Mouse (Mus musculus) heart, embryonic 10.5 days (tissue): Measurements from ENCODE around the gene St3gal2. TPM values are rescaled to one million over a fixed set of nuclear protein-coding genes. Genes with fewer than 3 reads are reported as not detected.
"Not testable (repeated sequence)": the region's sequence is repeated elsewhere in the genome, so short reads cannot be mapped to it uniquely, and the experiment has no call there.

Experiments used
- DNase-seq: peaks from one replicate; pipeline ENCODE4 v3.0.0-alpha.2; 2017; ENCODE audit warnings: low spot score
- H3K27ac ChIP-seq: fragments of 300-500 bp; sonication (generic); 2 replicates; pipeline ENCODE4 v1.5.1; 2016; ENCODE audit warnings: mild to moderate bottlenecking
- H3K27me3 ChIP-seq: fragments of 300-500 bp; sonication (generic); 2 replicates; pipeline ENCODE4 v1.6.1; 2016; ENCODE audit warnings: mild to moderate bottlenecking; ENCODE audit not compliant: poor library complexity, insufficient read depth, severe bottlenecking
- H3K36me3 ChIP-seq: fragments of 300-500 bp; sonication (generic); 2 replicates; pipeline ENCODE4 v1.6.1; 2016; ENCODE audit warnings: mild to moderate bottlenecking, moderate library complexity
- H3K4me1 ChIP-seq: fragments of 300-500 bp; sonication (generic); 2 replicates; pipeline ENCODE4 v1.6.1; 2016; ENCODE audit warnings: mild to moderate bottlenecking
- H3K4me3 ChIP-seq: fragments of 300-500 bp; sonication (generic); 2 replicates; pipeline ENCODE4 v1.5.1; 2016; ENCODE audit warnings: mild to moderate bottlenecking, moderate library complexity
- H3K9me3 ChIP-seq: fragments of 300-500 bp; sonication (generic); 2 replicates; pipeline ENCODE4 v1.6.1; 2016; ENCODE audit warnings: mild to moderate bottlenecking, moderate library complexity
- WGBS: fragments of 180-500 bp; shearing (Covaris S2); methylation state at CpG from one replicate; pipeline ENCODE4 v1.1.7; 2016; 5-methylcytosine and 5-hydroxymethylcytosine counted together
- polyA plus RNA-seq: library from polyadenylated mRNA; unstranded; fragments of >200 nt; fragmentation: Nextera tagmentation; extraction: Ambion mirVana; gene quantifications from 2 replicates; pipeline ENCODE4 v1.2.1, GENCODE M21; 2016

St3gal2 gene
- polyA plus RNA-seq, 1 experiment from 2014 or later = 30.2 TPM

- H3K27me3 ChIP-seq = no peaks in the 10 kb centered on the region
- peaks cover 32% of the 10 kb centered on the region for H3K4me1 ChIP-seq
- no peak for DNase-seq
- no peaks in the 10 kb centered on the region for H3K9me3 ChIP-seq
- H3K4me3 ChIP-seq = no peak overlapping the region
- H3K36me3 ChIP-seq = 0 out of 2 replicates have a peak, but pooled peaks cover 4% of the 10 kb centered on the region
- no peak overlapping the region for H3K27ac ChIP-seq
- 70% methylated on average over 8 of the region's 8 CpGs for WGBS
Observed at GRCm38 (mm10) chr8:110918460-110918859, 1.3 kb upstream of the St3gal2 start.

DNA sequence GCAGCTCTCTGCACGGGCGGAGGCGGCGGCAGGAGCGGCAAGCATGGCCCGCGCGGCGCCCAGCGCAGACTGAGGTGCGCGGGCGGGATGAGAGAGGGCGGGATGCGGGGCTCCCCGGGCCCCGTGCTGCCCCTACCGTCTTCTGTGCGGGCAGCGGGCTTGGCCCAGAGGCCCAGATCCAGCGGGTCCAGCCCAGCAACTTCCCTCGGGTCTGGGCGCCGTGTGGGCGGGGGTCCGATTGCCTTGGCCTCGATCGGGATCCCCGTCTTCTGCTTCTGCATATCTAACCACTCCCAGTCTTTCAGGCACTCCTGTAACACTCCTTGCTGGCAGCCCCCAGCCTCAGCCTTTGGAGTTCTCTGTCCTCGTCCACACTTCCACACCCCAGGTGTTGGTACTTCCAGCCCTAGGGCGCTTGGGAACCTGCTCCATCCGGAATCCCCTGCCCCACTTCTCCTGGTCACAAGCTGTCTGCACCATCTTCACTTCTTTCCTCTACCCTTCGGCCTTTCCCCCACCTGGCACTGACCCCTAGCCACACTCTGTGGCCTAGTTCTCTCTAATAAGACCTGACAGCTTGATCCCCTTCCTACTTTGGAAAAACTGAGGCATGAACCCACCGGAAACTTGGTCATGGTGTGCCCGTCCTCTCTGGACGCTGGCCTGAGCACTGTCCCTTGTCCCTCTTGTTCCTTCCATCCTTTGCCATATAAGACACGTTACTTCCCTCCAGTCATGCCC, 480 bp downstream of the St3gal2 start:
- peak overlapping the region; percentile 97 for H3K27ac ChIP-seq
- peaks cover 35% of the 10 kb centered on the region for H3K4me1 ChIP-seq
- DNase-seq = peak; percentile 78

GRCm38 (mm10) chr8:110920773-110921277, 1.1 kb downstream of the St3gal2 start:
- peak overlapping the region; percentile 97 for H3K27ac ChIP-seq
- peak overlapping the region; percentile 90 for H3K4me3 ChIP-seq
- WGBS = 16% methylated on average over 3 of the region's 3 CpGs
- peaks cover 35% of the 10 kb centered on the region for H3K4me1 ChIP-seq
- peaks cover 8% of the 10 kb centered on the region; the same call in 1 of the 2 replicates for H3K36me3 ChIP-seq
- H3K27me3 ChIP-seq = no peaks in the 10 kb centered on the region
- no peaks in the 10 kb centered on the region for H3K9me3 ChIP-seq
- DNase-seq = no peak

More for the DNA sequence above, 480 bp downstream of the St3gal2 start:
- Histone ChIP-seq H3K9me3 (no peaks in the 10 kb centered on the region), H3K36me3 (peaks cover 8% of the 10 kb centered on the region; the same call in 1 of the 2 replicates), H3K27me3 (no peaks in the 10 kb centered on the region), H3K4me3 (peak overlapping the region; percentile 90)
- 2% methylated on average over 37 of the region's 37 CpGs for WGBS

DNA sequence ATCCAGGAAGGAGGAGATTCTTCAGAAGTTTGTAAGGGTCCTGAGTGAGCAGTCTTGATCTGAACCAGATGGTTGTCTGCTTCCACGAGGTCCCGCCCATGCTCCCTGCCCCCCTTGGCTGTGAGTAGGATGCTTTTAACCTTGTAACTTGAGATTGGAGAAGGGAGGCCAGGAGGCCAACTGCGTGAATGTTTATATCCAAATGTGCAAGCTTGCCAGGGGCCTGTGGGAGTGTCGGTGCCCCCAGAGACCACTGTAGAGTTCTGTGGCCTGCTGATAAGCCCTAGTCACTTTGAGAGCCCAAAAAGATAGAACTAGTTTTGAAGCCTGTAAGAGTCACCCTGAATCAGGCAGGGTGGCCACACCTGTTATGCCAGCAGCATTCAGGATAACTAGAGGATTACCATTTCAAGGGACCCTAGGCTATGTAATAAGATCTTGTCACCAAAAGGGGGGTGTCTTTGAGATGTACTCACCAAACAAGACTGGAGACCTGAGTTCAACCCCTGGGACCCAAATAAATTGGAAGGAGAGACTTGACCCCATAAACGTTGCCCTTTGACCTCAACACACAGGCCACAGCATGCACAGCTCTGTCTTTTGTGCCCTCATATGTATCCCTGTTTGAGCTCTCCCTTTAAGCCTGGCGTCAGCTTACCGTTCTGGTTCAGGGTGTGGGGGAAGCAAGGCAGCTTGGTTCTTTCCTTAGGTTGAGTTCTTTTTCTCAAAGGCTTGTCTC, 1.9 kb downstream of the St3gal2 start:
- 23% methylated on average over 7 of the region's 7 CpGs for WGBS
- peaks cover 43% of the 10 kb centered on the region for H3K4me1 ChIP-seq

GRCm38 (mm10) chr8:110925691-110926140, 6.0 kb downstream of the St3gal2 start:
- no peak overlapping the region for H3K27ac ChIP-seq
- peaks cover 54% of the 10 kb centered on the region for H3K4me1 ChIP-seq

More for the DNA sequence above, 1.9 kb downstream of the St3gal2 start:
- Histone ChIP-seq H3K36me3 (peaks cover 8% of the 10 kb centered on the region; the same call in 1 of the 2 replicates), H3K27ac (peak overlapping the region; percentile 97), H3K4me3 (peak overlapping the region; percentile 90), H3K9me3 (no peaks in the 10 kb centered on the region), H3K27me3 (no peaks in the 10 kb centered on the region)
- DNase-seq = peak; percentile 87

GRCm38 (mm10) chr8:110926690-110927089, 7.0 kb downstream of the St3gal2 start:
- Histone ChIP-seq H3K27ac (peak overlapping the region; percentile 47; the same call in 1 of the 2 replicates), H3K36me3 (peaks cover 8% of the 10 kb centered on the region; the same call in 1 of the 2 replicates), H3K4me1 (peaks cover 54% of the 10 kb centered on the region), H3K4me3 (no peak overlapping the region), H3K27me3 (no peaks in the 10 kb centered on the region), H3K9me3 (no peaks in the 10 kb centered on the region)
- no peak for DNase-seq
- WGBS = 39% methylated on average over 5 of the region's 5 CpGs

More at GRCm38 (mm10) chr8:110925691-110926140, 6.0 kb downstream of the St3gal2 start:
- H3K36me3 ChIP-seq = peaks cover 8% of the 10 kb centered on the region; the same call in 1 of the 2 replicates
- H3K9me3 ChIP-seq = no peaks in the 10 kb centered on the region
- H3K4me3 ChIP-seq = no peak overlapping the region
- H3K27me3 ChIP-seq = no peaks in the 10 kb centered on the region
- 71% methylated on average over 8 of the region's 8 CpGs for WGBS
- peak; percentile 45 for DNase-seq

DNA sequence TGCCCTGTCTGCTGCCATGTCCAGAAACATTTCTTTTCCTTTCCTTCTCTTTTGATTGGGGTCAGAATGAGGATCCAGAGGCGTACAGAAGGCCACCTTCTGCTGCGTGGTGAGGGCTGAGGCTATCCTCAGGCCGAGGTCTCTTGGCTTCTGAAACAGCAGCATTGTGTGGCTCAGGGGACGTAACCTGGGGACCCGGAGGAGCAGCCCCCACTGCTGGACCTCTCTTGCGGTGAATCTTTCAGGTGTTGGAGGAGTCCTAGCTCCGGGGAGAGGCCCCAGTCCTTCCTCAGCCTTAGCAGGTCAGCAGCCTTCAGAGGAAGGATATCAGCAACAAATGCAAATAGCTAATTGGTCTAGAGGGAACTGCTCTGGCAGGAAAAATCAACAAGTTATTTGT, 8.7 kb downstream of the St3gal2 start:
- Histone ChIP-seq H3K27me3 (no peaks in the 10 kb centered on the region), H3K9me3 (no peaks in the 10 kb centered on the region), H3K36me3 (peaks cover 4% of the 10 kb centered on the region; the same call in 1 of the 2 replicates), H3K27ac (peak overlapping the region; percentile 31; the same call in 1 of the 2 replicates), H3K4me3 (no peak overlapping the region), H3K4me1 (peaks cover 57% of the 10 kb centered on the region)
- 71% methylated on average over 7 of the region's 7 CpGs for WGBS
- DNase-seq = no peak

- no peak for DNase-seq
- peaks cover 54% of the 10 kb centered on the region for H3K4me1 ChIP-seq
- H3K27ac ChIP-seq = peak overlapping the region; percentile 31; the same call in 1 of the 2 replicates
- no peak overlapping the region for H3K4me3 ChIP-seq
- H3K27me3 ChIP-seq = no peaks in the 10 kb centered on the region
- no peaks in the 10 kb centered on the region for H3K9me3 ChIP-seq
- H3K36me3 ChIP-seq = peaks cover 4% of the 10 kb centered on the region; the same call in 1 of the 2 replicates
- WGBS = 42% methylated on average over 5 of the region's 5 CpGs
Observed at GRCm38 (mm10) chr8:110929066-110929465, 9.3 kb downstream of the St3gal2 start.

GRCm38 (mm10) chr8:110929672-110930071, 9.9 kb downstream of the St3gal2 start:
- H3K27me3 ChIP-seq, H3K36me3 ChIP-seq, H3K9me3 ChIP-seq, H3K4me3 ChIP-seq, DNase-seq: not testable (repeated sequence)
- Histone ChIP-seq H3K4me1 (peaks cover 57% of the 10 kb centered on the region), H3K27ac (peak overlapping the region; percentile 31; the same call in 1 of the 2 replicates)
- WGBS = 91% methylated on average over 7 of the region's 8 CpGs

DNA sequence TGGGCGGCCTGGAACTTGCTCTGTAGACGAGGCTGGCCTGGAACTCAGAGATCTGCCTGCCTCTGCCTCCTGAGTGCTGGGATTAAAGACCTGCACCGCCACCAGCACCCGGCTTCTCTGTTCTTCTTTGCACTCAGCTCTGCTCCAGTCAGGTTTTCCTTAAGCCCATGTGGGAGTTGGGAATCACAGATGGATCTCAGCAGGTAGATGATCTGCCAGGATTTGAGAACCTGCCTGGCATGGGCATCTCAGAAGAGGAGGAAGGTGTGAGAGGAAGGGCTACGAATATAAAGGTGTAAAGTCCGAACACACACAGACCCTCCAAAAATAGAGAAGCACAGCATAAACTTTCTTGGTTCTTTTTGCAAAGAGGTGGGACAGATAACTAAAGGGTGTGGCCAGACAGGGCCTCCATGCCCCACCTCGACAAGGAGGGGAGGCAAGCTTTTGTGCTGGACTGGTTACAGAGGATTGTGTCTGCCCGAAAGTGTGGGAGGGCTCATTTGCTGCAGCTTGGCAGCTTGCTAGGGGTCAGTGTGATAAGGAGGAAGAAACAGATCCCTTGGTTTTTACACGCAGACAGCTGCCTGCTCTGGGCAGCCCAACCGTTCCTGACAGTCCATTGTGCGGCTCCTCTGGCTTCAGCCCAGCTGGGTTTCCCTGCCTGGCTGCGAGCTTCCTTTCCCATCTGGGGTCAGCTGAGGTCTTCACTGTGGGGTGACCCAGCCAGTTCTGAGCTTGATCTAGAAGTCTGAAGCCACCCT, 11.6 kb downstream of the St3gal2 start:
- Histone ChIP-seq H3K27ac (peak overlapping the region; percentile 75), H3K36me3 (no peaks in the 10 kb centered on the region), H3K9me3 (no peaks in the 10 kb centered on the region), H3K4me3 (peak overlapping the region; percentile 32), H3K27me3 (no peaks in the 10 kb centered on the region), H3K4me1 (peaks cover 53% of the 10 kb centered on the region)
- WGBS = 43% methylated on average over 12 of the region's 12 CpGs
- DNase-seq = peak; percentile 93

DNA sequence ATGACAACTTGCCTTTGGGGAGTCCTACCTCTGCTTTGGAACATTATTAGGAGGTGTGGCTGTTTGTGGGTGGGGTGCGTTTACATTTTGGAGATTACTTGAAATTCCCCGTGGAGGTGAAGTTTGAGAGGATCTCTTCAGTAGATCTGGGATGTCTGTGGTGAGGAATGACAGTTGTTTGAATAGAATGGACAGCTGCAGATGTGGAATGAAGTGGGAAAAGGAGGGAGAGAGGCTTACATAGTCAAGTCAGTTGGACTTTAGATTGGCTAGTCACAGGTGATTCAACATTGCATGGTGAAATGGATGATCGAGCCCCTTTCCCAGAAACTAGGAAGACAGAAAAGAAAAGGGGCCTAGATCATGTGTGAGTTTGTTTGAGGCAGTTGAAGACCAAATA, 12.7 kb downstream of the St3gal2 start:
- Histone ChIP-seq H3K9me3 (no peaks in the 10 kb centered on the region), H3K4me3 (no peak overlapping the region), H3K4me1 (peaks cover 44% of the 10 kb centered on the region), H3K27ac (0 out of 2 replicates have a peak overlapping the region, but pooled peaks have one; percentile 6), H3K27me3 (no peaks in the 10 kb centered on the region), H3K36me3 (no peaks in the 10 kb centered on the region)
- no peak for DNase-seq
- 72% methylated on average over 3 of the region's 3 CpGs for WGBS

- DNase-seq = no peak
- no peaks in the 10 kb centered on the region for H3K9me3 ChIP-seq
- H3K27ac ChIP-seq = no peak overlapping the region
- H3K27me3 ChIP-seq = no peaks in the 10 kb centered on the region
- H3K4me1 ChIP-seq = peaks cover 39% of the 10 kb centered on the region
- WGBS = 79% methylated on average over 2 of the region's 2 CpGs
- no peak overlapping the region for H3K4me3 ChIP-seq
- no peaks in the 10 kb centered on the region for H3K36me3 ChIP-seq
Observed at GRCm38 (mm10) chr8:110933272-110933671, 13.6 kb downstream of the St3gal2 start.
